ENCODE assay signal across 20 mouse cellular contexts in the genomic region with DNA sequence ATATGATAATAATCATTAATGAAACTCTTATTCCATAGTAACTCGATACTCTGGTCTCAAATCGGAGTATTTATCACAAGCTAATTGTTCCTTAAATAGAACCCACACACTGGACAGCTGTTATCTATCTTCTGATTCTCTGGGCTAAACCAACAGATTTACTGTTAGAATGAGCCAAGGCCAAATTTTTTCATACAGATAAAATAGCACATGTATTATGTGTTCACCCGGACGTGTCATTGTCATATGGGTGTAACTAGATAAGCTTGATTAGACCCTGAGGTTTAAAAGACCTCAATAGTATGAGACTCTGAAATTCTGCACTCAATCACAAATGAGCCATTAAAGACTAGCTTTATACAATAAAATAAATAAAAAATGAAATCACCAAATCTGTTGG. TPM values are rescaled to one million over a fixed set of nuclear protein-coding genes. Genes with fewer than 3 reads are reported as not detected.
A peak's percentile ranks its signal among the peaks of the same experiment; 100 is the strongest.
DNase-seq lines count a peak whose midpoint lies in the region; ATAC-seq and TF ChIP-seq lines count a peak whose summit lies in the region.
"Had no signal": no experiment of that assay in that cellular context is flagged by ENCODE, and none has a peak within 500 bp of the region (broad histone marks: within the 10 kb centered on the region; RNA-seq: fewer than 3 reads in every experiment).

No protein-coding gene starts in this region.

- no peak for ATAC-seq in hindbrain, embryonic 14.5 days (ENCODE audit: low FRiP score)
- ATAC-seq in hindbrain, embryonic 12.5 days (ENCODE audit: low FRiP score), result no peak
- ATAC-seq in lung, embryonic 15.5 days (ENCODE audit: borderline replicate concordance, extremely low read depth, low FRiP score, low TSS enrichment), result peak; percentile 69; the same call in 1 of the 2 replicates
- ATAC-seq in forebrain, postnatal 0 days, result no peak
- ATAC-seq in megakaryocyte progenitor cell, adult 5-6 weeks (replicated peaks; ENCODE audit: poor library complexity), result peak; percentile 20; the same call in 1 of the 2 replicates
- ATAC-seq in megakaryocyte, adult 5-6 weeks (ENCODE audit: poor library complexity, severe bottlenecking), result no peak
- ATAC-seq: midbrain, embryonic 13.5 days had no signal

- 0 out of 2 replicates have a peak overlapping the region, but pooled peaks have one; percentile 32 for H3K27ac ChIP-seq in hindbrain, embryonic 14.5 days
- H3K27ac ChIP-seq in hindbrain, embryonic 12.5 days, result no peak overlapping the region
- H3K27ac ChIP-seq in lung, embryonic 15.5 days, result 0 out of 2 replicates have a peak overlapping the region, but pooled peaks have one; percentile 15
- no peak overlapping the region for H3K27ac ChIP-seq in forebrain, postnatal 0 days (ENCODE audit: low read depth, low read length)
- H3K27ac ChIP-seq: liver, embryonic 15.5 days; midbrain, embryonic 13.5 days had no signal

- no peak overlapping the region for H3K9ac ChIP-seq in hindbrain, embryonic 14.5 days
- no peak overlapping the region for H3K9ac ChIP-seq in hindbrain, embryonic 12.5 days
- H3K9ac ChIP-seq in lung, embryonic 15.5 days, result no peak overlapping the region
- no peak overlapping the region for H3K9ac ChIP-seq in forebrain, postnatal 0 days
- H3K9ac ChIP-seq: embryonic facial prominence, embryonic 13.5 days; liver, embryonic 15.5 days; midbrain, embryonic 13.5 days had no signal

- no peaks in the 10 kb centered on the region for H3K36me3 ChIP-seq in hindbrain, embryonic 14.5 days (replicated peaks; ENCODE audit: control insufficient read depth, insufficient read depth)
- no peaks in the 10 kb centered on the region for H3K36me3 ChIP-seq in hindbrain, embryonic 12.5 days
- no peaks in the 10 kb centered on the region for H3K36me3 ChIP-seq in lung, embryonic 15.5 days
- H3K36me3 ChIP-seq in forebrain, postnatal 0 days (ENCODE audit: insufficient read depth), result no peaks in the 10 kb centered on the region
- H3K36me3 ChIP-seq: embryonic facial prominence, embryonic 13.5 days; liver, embryonic 15.5 days; midbrain, embryonic 13.5 days had no signal

- no peak overlapping the region for H3K4me3 ChIP-seq in hindbrain, embryonic 14.5 days (replicated peaks; ENCODE audit: low read length)
- H3K4me3 ChIP-seq in hindbrain, embryonic 12.5 days, result no peak overlapping the region
- no peak overlapping the region for H3K4me3 ChIP-seq in lung, embryonic 15.5 days
- H3K4me3 ChIP-seq in forebrain, postnatal 0 days (ENCODE audit: low read depth, low read length), result no peak overlapping the region
- H3K4me3 ChIP-seq: embryonic facial prominence, embryonic 13.5 days; liver, embryonic 15.5 days; midbrain, embryonic 13.5 days had no signal

- H3K9me3 ChIP-seq in hindbrain, embryonic 14.5 days (ENCODE audit: control insufficient read depth, low read length), result no peaks in the 10 kb centered on the region
- no peaks in the 10 kb centered on the region for H3K9me3 ChIP-seq in hindbrain, embryonic 12.5 days (replicated peaks)
- H3K9me3 ChIP-seq in lung, embryonic 15.5 days, result no peaks in the 10 kb centered on the region
- no peaks in the 10 kb centered on the region for H3K9me3 ChIP-seq in forebrain, postnatal 0 days (ENCODE audit: low read length)
- H3K9me3 ChIP-seq: embryonic facial prominence, embryonic 13.5 days; liver, embryonic 15.5 days; midbrain, embryonic 13.5 days had no signal

- TF ChIP-seq CTCF in forebrain, postnatal 0 days (IDR thresholded peaks at IDR 0.05; ENCODE audit: low read depth), result no peak

- no peaks in the 10 kb centered on the region for H3K27me3 ChIP-seq in hindbrain, embryonic 14.5 days (ENCODE audit: control insufficient read depth, insufficient read depth, low read length)
- no peaks in the 10 kb centered on the region for H3K27me3 ChIP-seq in hindbrain, embryonic 12.5 days
- H3K27me3 ChIP-seq in lung, embryonic 15.5 days, result no peaks in the 10 kb centered on the region
- H3K27me3 ChIP-seq in forebrain, postnatal 0 days (ENCODE audit: insufficient read depth, low read length), result no peaks in the 10 kb centered on the region
- H3K27me3 ChIP-seq: CH12.LX; embryonic facial prominence, embryonic 13.5 days; liver, embryonic 15.5 days; midbrain, embryonic 13.5 days had no signal

- H3K4me1 ChIP-seq in hindbrain, embryonic 14.5 days (replicated peaks; ENCODE audit: control insufficient read depth, insufficient read depth, low read length), result 0 out of 2 replicates have a peak, but pooled peaks cover 3% of the 10 kb centered on the region
- peaks cover 2% of the 10 kb centered on the region; the same call in 1 of the 2 replicates for H3K4me1 ChIP-seq in hindbrain, embryonic 12.5 days
- peaks cover 8% of the 10 kb centered on the region for H3K4me1 ChIP-seq in lung, embryonic 15.5 days
- no peaks in the 10 kb centered on the region for H3K4me1 ChIP-seq in forebrain, postnatal 0 days (ENCODE audit: insufficient read depth)
- H3K4me1 ChIP-seq: liver, embryonic 15.5 days had no signal

- peak; percentile 28 for DNase-seq in hindbrain, embryonic 14.5 days (ENCODE audit: low spot score)
- no peak for DNase-seq in lung, adult 18-20 months
- peak; percentile 2 for DNase-seq in forebrain, postnatal 0 days
- DNase-seq in ovary, postnatal 10 days (ENCODE audit: low spot score), result no peak
- DNase-seq: cerebellum, adult 11 months; cerebellum, postnatal 36 days; gastrocnemius, postnatal 14 days; spleen, adult 18-20 months had no signal

- WGBS in hindbrain, embryonic 14.5 days, result 70% methylated on average over 4 of the region's 4 CpGs
- WGBS in hindbrain, embryonic 12.5 days, result 84% methylated on average over 4 of the region's 4 CpGs
- WGBS in lung, embryonic 15.5 days, result 38% methylated on average over 4 of the region's 4 CpGs
- WGBS in forebrain, postnatal 0 days, result 52% methylated on average over 4 of the region's 4 CpGs

- 0 out of 2 replicates have a peak overlapping the region, but pooled peaks have one; percentile 6 for H3K4me2 ChIP-seq in hindbrain, embryonic 14.5 days (replicated peaks)
- H3K4me2 ChIP-seq in hindbrain, embryonic 12.5 days (replicated peaks), result no peak overlapping the region
- peak overlapping the region; percentile 28; the same call in 1 of the 2 replicates for H3K4me2 ChIP-seq in lung, embryonic 15.5 days
- H3K4me2 ChIP-seq in forebrain, postnatal 0 days (ENCODE audit: low read depth), result peak overlapping the region; percentile 8; the same call in 1 of the 2 replicates
- H3K4me2 ChIP-seq: heart, embryonic 11.5 days; liver, embryonic 15.5 days; midbrain, embryonic 13.5 days had no signal

RNA-seq across cellular contexts. Expression of a gene that starts 28.4 kb away (rescaled TPM):
- polyA plus RNA-seq in hindbrain, embryonic 14.5 days (2014; fragmentation: Nextera tagmentation; extraction: Ambion mirVana), result not detected in 2 replicates
- not detected in 2 replicates for polyA plus RNA-seq in hindbrain, embryonic 12.5 days (2016; fragmentation: Nextera tagmentation; extraction: Ambion mirVana)
- polyA plus RNA-seq in lung, embryonic 15.5 days (2015; fragmentation: Nextera tagmentation; extraction: Ambion mirVana), result not detected in 2 replicates
- total RNA-seq in forebrain, postnatal 0 days (2014; rRNA removed), result not detected in 2 replicates
- polyA plus RNA-seq in forebrain, postnatal 0 days (2015; fragmentation: Nextera tagmentation; extraction: Ambion mirVana), result not detected in 2 replicates
- not detected in 2 replicates for total RNA-seq in megakaryocyte progenitor cell, adult 5-6 weeks (2015)
- total RNA-seq in megakaryocyte progenitor cell, adult 5-6 weeks (2017), result not detected in 2 replicates
- total RNA-seq in megakaryocyte, adult 5-6 weeks (2015), result not detected in 2 replicates
- total RNA-seq in megakaryocyte, adult 5-6 weeks (2017), result 0.65 TPM in 1 of 2 replicates, not detected in the other
- total RNA-seq: CH12.LX; gastrocnemius, postnatal 14 days; layer of hippocampus, adult 18-20 months; left cerebral cortex, postnatal 25 days had no signal
- polyA plus RNA-seq: embryonic facial prominence, embryonic 13.5 days; heart, embryonic 11.5 days; liver, embryonic 15.5 days; midbrain, embryonic 13.5 days; neural tube, embryonic 11.5 days had no signal

Comparison
In these comparisons a context has a peak if more than half of its experiments do, and no peak if none do; other contexts are left out.
1. H3K27ac ChIP-seq: peak in hindbrain, embryonic 14.5 days (single experiment) and lung, embryonic 15.5 days (single experiment); none in hindbrain, embryonic 12.5 days (single experiment) and forebrain, postnatal 0 days (single experiment).
2. ATAC-seq: peak in lung, embryonic 15.5 days (single experiment) and megakaryocyte progenitor cell, adult 5-6 weeks (single experiment); none in hindbrain, embryonic 14.5 days (single experiment), hindbrain, embryonic 12.5 days (single experiment), forebrain, postnatal 0 days (single experiment) and megakaryocyte, adult 5-6 weeks (single experiment).
3. DNase-seq: peak in hindbrain, embryonic 14.5 days (single experiment) and forebrain, postnatal 0 days (single experiment); none in lung, adult 18-20 months (0 of 2) and ovary, postnatal 10 days (single experiment).